Mouse (Mus musculus) layer of hippocampus, postnatal 25 days (tissue): ENCODE data around the gene Foxn2. TPM values are rescaled to one million over a fixed set of nuclear protein-coding genes. Genes with fewer than 3 reads are reported as not detected.
"Not testable (repeated sequence)": the region's sequence is repeated elsewhere in the genome, so short reads cannot be mapped to it uniquely, and the experiment has no call there.

Source experiments
- DNase-seq, 2 experiments: peaks; one replicate each; pipeline ENCODE4 v3.0.0; 2022; ENCODE audit warnings: mixed read lengths in 2 of 2, low spot score in 1 of 2; ENCODE audit errors: extremely low spot score in 1 of 2
- total RNA-seq, 2 experiments: library from RNA; stranded (reverse); gene quantifications; 2 replicates each; pipeline ENCODE4 v1.2.3; 2021

Gene Foxn2
- 10 to 100 TPM; 21.9 to 22.0 TPM for total RNA-seq

- peak; percentile 84 to 87 for DNase-seq
Observed at GRCm38 (mm10) chr17:88440285-88441000, at the start of gene Foxn2. Gene Foxn2 (plus strand): TSS chr17:88440711.

- no peak for DNase-seq
Observed at GRCm38 (mm10) chr17:88397501-88397900, 43.0 kb upstream of the Foxn2 start.

- DNase-seq: no peak
Observed at GRCm38 (mm10) chr17:88398090-88398489, 42.4 kb upstream of the Foxn2 start.

GRCm38 (mm10) chr17:88398854-88399253, 41.7 kb upstream of the Foxn2 start:
- DNase-seq: no peak

GRCm38 (mm10) chr17:88400122-88400521, 40.4 kb upstream of the Foxn2 start:
- DNase-seq: no peak

GRCm38 (mm10) chr17:88400702-88401475, 39.6 kb upstream of the Foxn2 start:
- DNase-seq: no peak

GRCm38 (mm10) chr17:88403269-88403668, 37.2 kb upstream of the Foxn2 start:
- DNase-seq: no peak

GRCm38 (mm10) chr17:88404471-88404870, 36.0 kb upstream of the Foxn2 start:
- no peak for DNase-seq

GRCm38 (mm10) chr17:88405076-88405475, 35.4 kb upstream of the Foxn2 start:
- no peak for DNase-seq

GRCm38 (mm10) chr17:88409706-88410105, 30.8 kb upstream of the Foxn2 start:
- no peak for DNase-seq

- DNase-seq: no peak
Observed at GRCm38 (mm10) chr17:88413155-88413836, 27.2 kb upstream of the Foxn2 start.

GRCm38 (mm10) chr17:88420426-88420825, 20.1 kb upstream of the Foxn2 start:
- DNase-seq: no peak

- DNase-seq: no peak
Observed at GRCm38 (mm10) chr17:88421246-88421645, 19.3 kb upstream of the Foxn2 start.

GRCm38 (mm10) chr17:88430719-88431118, 9.8 kb upstream of the Foxn2 start:
- no peak for DNase-seq

- DNase-seq: no peak
Observed at GRCm38 (mm10) chr17:88431486-88431885, 9.0 kb upstream of the Foxn2 start.

GRCm38 (mm10) chr17:88431987-88432386, 8.5 kb upstream of the Foxn2 start:
- DNase-seq: no peak

- no peak for DNase-seq
Observed at GRCm38 (mm10) chr17:88435322-88435721, 5.2 kb upstream of the Foxn2 start.

GRCm38 (mm10) chr17:88436284-88436683, 4.2 kb upstream of the Foxn2 start:
- no peak for DNase-seq

GRCm38 (mm10) chr17:88436749-88437148, 3.8 kb upstream of the Foxn2 start:
- DNase-seq: not testable (repeated sequence)

- no peak for DNase-seq
Observed at GRCm38 (mm10) chr17:88437391-88437790, 3.1 kb upstream of the Foxn2 start.

- no peak for DNase-seq
Observed at GRCm38 (mm10) chr17:88439536-88440050, 918 bp upstream of the Foxn2 start.
